Mouse (Mus musculus): ENCODE measurements around the gene H2afj.

- no peak for TF ChIP-seq POLR2A (IDR thresholded peaks at IDR 0.05; ENCODE audit: low read depth, low read length)
- TF ChIP-seq CTCF (IDR thresholded peaks at IDR 0.05; ENCODE audit: extremely low read depth, insufficient read length, insufficient replicate concordance, low read depth, low read length) = no peak
Observed at GRCm38 (mm10) chr6:136845706-136846480, 37.8 kb downstream of the H2afj start.
